Mouse (Mus musculus): Measurements from ENCODE around the gene Cacnb2. TPM values are rescaled to one million over a fixed set of nuclear protein-coding genes. Genes with fewer than 3 reads are reported as not detected.
A peak's percentile ranks its signal among the peaks of the same experiment; 100 is the strongest.
"Not testable (repeated sequence)": the region's sequence is repeated elsewhere in the genome, so short reads cannot be mapped to it uniquely, and the experiment has no call there.

The Cacnb2 gene
- total and polyA plus RNA-seq, 2 experiments, result 0.06 to 0.46 TPM

DNA sequence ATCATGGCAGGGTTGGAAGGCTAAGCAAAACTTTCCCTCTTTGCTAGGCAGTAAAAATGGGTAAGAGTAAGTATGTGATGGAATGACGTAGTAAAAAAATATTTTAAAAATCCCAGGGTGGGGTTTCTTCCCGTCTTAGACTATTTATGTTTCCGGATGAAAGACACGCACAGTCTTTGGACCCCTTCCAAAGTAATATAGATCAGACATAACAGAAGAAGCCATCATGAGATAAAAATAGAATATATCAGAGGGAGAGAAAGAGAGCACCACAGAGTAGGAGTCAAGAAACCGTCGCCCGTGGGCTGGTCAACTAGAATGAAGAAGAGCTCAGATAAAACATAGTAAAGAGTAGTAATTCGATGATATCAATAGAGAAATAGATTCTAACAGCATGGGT lies 107.4 kb downstream of the Cacnb2 start:
- TF ChIP-seq CTCF (IDR thresholded peaks at IDR 0.05; ENCODE audit: low read depth, low read length) (no peak), POLR2A (IDR thresholded peaks at IDR 0.05; ENCODE audit: extremely low read depth, insufficient read depth, low read length) (no peak)
- Histone ChIP-seq H3K4me1 (ENCODE audit: control insufficient read depth, insufficient read depth, low read length) (no peaks in the 10 kb centered on the region), H3K27me3 (ENCODE audit: control insufficient read depth, insufficient read depth, low read length) (no peaks in the 10 kb centered on the region), H3K79me2 (ENCODE audit: control insufficient read depth, insufficient read depth, low read length) (no peaks in the 10 kb centered on the region), H3K36me3 (ENCODE audit: control insufficient read depth, insufficient read depth, low read length) (no peaks in the 10 kb centered on the region), H3K27ac (replicated peaks; ENCODE audit: insufficient read depth, low read depth, low read length) (no peak overlapping the region), H3K4me3 (ENCODE audit: insufficient read depth, low read depth, low read length) (no peak overlapping the region), H3K9ac (ENCODE audit: low read depth, low read length) (no peak overlapping the region)
- 86% methylated on average over 8 of the region's 8 CpGs for WGBS
- DNase-seq (ENCODE audit: extremely low read depth, low read depth, low spot score), result no peak

DNA sequence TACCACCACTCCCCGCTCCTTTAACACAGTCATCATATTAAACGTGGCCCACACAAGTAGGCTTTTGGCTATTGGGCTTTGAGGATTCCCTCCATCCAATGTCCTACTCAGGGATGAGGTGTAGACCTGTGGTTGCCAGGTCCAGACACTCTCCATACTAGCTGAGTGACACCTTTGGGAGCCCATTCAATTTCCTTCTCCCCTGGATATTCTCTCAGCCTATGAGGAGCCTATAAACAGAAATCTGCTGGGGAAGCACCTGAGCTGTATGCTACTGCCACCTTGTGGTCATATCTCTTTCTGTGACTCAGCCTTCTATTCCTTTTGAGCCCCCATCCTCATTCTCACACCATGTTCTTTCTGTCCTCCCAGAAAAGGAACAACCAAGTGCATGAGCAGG lies 108.9 kb downstream of the Cacnb2 start:
- H3K9ac ChIP-seq (ENCODE audit: low read depth, low read length), result no peak overlapping the region
- no peaks in the 10 kb centered on the region for H3K79me2 ChIP-seq (ENCODE audit: control insufficient read depth, insufficient read depth, low read length)
- no peaks in the 10 kb centered on the region for H3K27me3 ChIP-seq (ENCODE audit: control insufficient read depth, insufficient read depth, low read length)
- DNase-seq (ENCODE audit: extremely low read depth, low read depth, low spot score), result no peak
- WGBS, result 87% methylated on average over 2 of the region's 2 CpGs
- H3K36me3 ChIP-seq (ENCODE audit: control insufficient read depth, insufficient read depth, low read length), result no peaks in the 10 kb centered on the region
- no peak for TF ChIP-seq POLR2A (IDR thresholded peaks at IDR 0.05; ENCODE audit: extremely low read depth, insufficient read depth, low read length)
- peak; percentile 31 for TF ChIP-seq CTCF (IDR thresholded peaks at IDR 0.05; ENCODE audit: low read depth, low read length)
- H3K4me1 ChIP-seq (ENCODE audit: control insufficient read depth, insufficient read depth, low read length), result no peaks in the 10 kb centered on the region
- H3K4me3 ChIP-seq (ENCODE audit: insufficient read depth, low read depth, low read length), result no peak overlapping the region
- H3K27ac ChIP-seq (replicated peaks; ENCODE audit: insufficient read depth, low read depth, low read length), result no peak overlapping the region

DNA sequence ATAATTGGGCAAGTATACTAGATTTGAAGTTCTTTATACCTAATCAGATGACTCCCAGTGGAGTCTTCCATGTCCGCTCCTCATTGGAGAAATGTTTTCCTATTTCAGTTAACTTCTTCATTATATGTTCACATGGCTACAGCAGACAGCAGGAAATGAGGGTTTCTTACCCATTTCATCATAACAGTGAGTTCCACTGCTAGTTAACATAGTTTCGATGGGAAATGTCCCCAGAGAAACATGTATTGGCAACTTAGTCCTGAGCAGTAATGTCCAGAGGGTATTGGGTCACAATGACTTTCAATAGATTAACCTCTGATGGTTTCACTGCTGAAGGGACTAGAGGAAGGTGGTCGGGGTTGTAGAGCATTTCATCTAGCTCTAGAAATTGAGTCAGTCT lies 110.2 kb downstream of the Cacnb2 start:
- WGBS, result 81% methylated on average over 3 of the region's 3 CpGs
- DNase-seq (ENCODE audit: extremely low read depth, low read depth, low spot score), result no peak
- TF ChIP-seq POLR2A (IDR thresholded peaks at IDR 0.05; ENCODE audit: extremely low read depth, insufficient read depth, low read length) (no peak), CTCF (IDR thresholded peaks at IDR 0.05; ENCODE audit: low read depth, low read length) (no peak)
- no peaks in the 10 kb centered on the region for H3K27me3 ChIP-seq (ENCODE audit: control insufficient read depth, insufficient read depth, low read length)
- no peak overlapping the region for H3K4me3 ChIP-seq (ENCODE audit: insufficient read depth, low read depth, low read length)
- H3K27ac ChIP-seq (replicated peaks; ENCODE audit: insufficient read depth, low read depth, low read length), result no peak overlapping the region
- no peaks in the 10 kb centered on the region for H3K4me1 ChIP-seq (ENCODE audit: control insufficient read depth, insufficient read depth, low read length)
- no peaks in the 10 kb centered on the region for H3K79me2 ChIP-seq (ENCODE audit: control insufficient read depth, insufficient read depth, low read length)
- H3K9ac ChIP-seq (ENCODE audit: low read depth, low read length), result no peak overlapping the region
- H3K36me3 ChIP-seq (ENCODE audit: control insufficient read depth, insufficient read depth, low read length), result no peaks in the 10 kb centered on the region

DNA sequence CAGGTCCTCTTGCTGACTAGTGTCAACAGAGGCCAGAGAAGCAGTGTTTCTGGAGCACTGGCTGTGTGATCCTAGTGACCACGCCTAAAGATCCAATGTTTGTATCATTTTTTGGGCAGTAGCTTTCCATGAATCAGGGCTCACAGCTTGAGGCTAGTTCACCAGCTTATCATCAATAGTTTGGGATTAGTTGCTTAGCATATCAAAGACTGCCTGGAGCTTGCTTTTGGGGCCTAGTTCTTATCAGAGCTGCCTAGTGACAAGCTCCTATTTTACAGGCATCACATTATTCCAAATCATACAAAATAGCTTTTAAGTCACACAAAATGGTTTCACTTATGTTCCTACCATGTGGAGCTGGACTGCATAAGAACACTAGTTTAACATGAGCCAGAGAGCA lies 113.8 kb downstream of the Cacnb2 start:
- no peak overlapping the region for H3K27ac ChIP-seq (replicated peaks; ENCODE audit: insufficient read depth, low read depth, low read length)
- no peak overlapping the region for H3K9ac ChIP-seq (ENCODE audit: low read depth, low read length)
- no peaks in the 10 kb centered on the region for H3K27me3 ChIP-seq (ENCODE audit: control insufficient read depth, insufficient read depth, low read length)
- no peak overlapping the region for H3K4me3 ChIP-seq (ENCODE audit: insufficient read depth, low read depth, low read length)
- H3K79me2 ChIP-seq (ENCODE audit: control insufficient read depth, insufficient read depth, low read length), result no peaks in the 10 kb centered on the region
- TF ChIP-seq CTCF (IDR thresholded peaks at IDR 0.05; ENCODE audit: low read depth, low read length) (no peak), POLR2A (IDR thresholded peaks at IDR 0.05; ENCODE audit: extremely low read depth, insufficient read depth, low read length) (no peak)
- no peak for DNase-seq (ENCODE audit: extremely low read depth, low read depth, low spot score)
- no peaks in the 10 kb centered on the region for H3K4me1 ChIP-seq (ENCODE audit: control insufficient read depth, insufficient read depth, low read length)
- H3K36me3 ChIP-seq (ENCODE audit: control insufficient read depth, insufficient read depth, low read length), result no peaks in the 10 kb centered on the region
- whole genome bisulfite sequencing, result 50% methylated on average over 1 of the region's 1 CpGs

- Histone ChIP-seq H3K4me1 (ENCODE audit: control insufficient read depth, insufficient read depth, low read length) (no peaks in the 10 kb centered on the region), H3K4me3 (ENCODE audit: insufficient read depth, low read depth, low read length) (no peak overlapping the region), H3K27me3 (ENCODE audit: control insufficient read depth, insufficient read depth, low read length) (no peaks in the 10 kb centered on the region), H3K27ac (replicated peaks; ENCODE audit: insufficient read depth, low read depth, low read length) (no peak overlapping the region), H3K36me3 (ENCODE audit: control insufficient read depth, insufficient read depth, low read length) (no peaks in the 10 kb centered on the region), H3K79me2 (ENCODE audit: control insufficient read depth, insufficient read depth, low read length) (no peaks in the 10 kb centered on the region), H3K9ac (ENCODE audit: low read depth, low read length) (no peak overlapping the region)
- TF ChIP-seq CTCF (IDR thresholded peaks at IDR 0.05; ENCODE audit: low read depth, low read length), result no peak
- WGBS, result 90% methylated on average over 9 of the region's 9 CpGs
- no peak for DNase-seq (ENCODE audit: extremely low read depth, low read depth, low spot score)
Observed at GRCm38 (mm10) chr2:14719119-14719718, 116.3 kb downstream of the Cacnb2 start.

- Histone ChIP-seq H3K4me1 (ENCODE audit: control insufficient read depth, insufficient read depth, low read length) (no peaks in the 10 kb centered on the region), H3K27me3 (ENCODE audit: control insufficient read depth, insufficient read depth, low read length) (no peaks in the 10 kb centered on the region), H3K36me3 (ENCODE audit: control insufficient read depth, insufficient read depth, low read length) (no peaks in the 10 kb centered on the region), H3K4me3 (ENCODE audit: insufficient read depth, low read depth, low read length) (no peak overlapping the region), H3K27ac (replicated peaks; ENCODE audit: insufficient read depth, low read depth, low read length) (no peak overlapping the region), H3K79me2 (ENCODE audit: control insufficient read depth, insufficient read depth, low read length) (no peaks in the 10 kb centered on the region), H3K9ac (ENCODE audit: low read depth, low read length) (no peak overlapping the region)
- no peak for DNase-seq (ENCODE audit: extremely low read depth, low read depth, low spot score)
- TF ChIP-seq CTCF (IDR thresholded peaks at IDR 0.05; ENCODE audit: low read depth, low read length), result no peak
- no peak for TF ChIP-seq POLR2A (IDR thresholded peaks at IDR 0.05; ENCODE audit: extremely low read depth, insufficient read depth, low read length)
Observed at GRCm38 (mm10) chr2:14725437-14725836, 122.5 kb downstream of the Cacnb2 start.

GRCm38 (mm10) chr2:14726601-14727000 lies 123.7 kb downstream of the Cacnb2 start:
- not testable (repeated sequence) for DNase-seq (ENCODE audit: extremely low read depth, low read depth, low spot score); H3K4me1 ChIP-seq (ENCODE audit: control insufficient read depth, insufficient read depth, low read length); H3K27me3 ChIP-seq (ENCODE audit: control insufficient read depth, insufficient read depth, low read length); H3K27ac ChIP-seq (replicated peaks; ENCODE audit: insufficient read depth, low read depth, low read length); H3K79me2 ChIP-seq (ENCODE audit: control insufficient read depth, insufficient read depth, low read length); H3K4me3 ChIP-seq (ENCODE audit: insufficient read depth, low read depth, low read length); H3K36me3 ChIP-seq (ENCODE audit: control insufficient read depth, insufficient read depth, low read length); H3K9ac ChIP-seq (ENCODE audit: low read depth, low read length)
- 94% methylated on average over 13 of the region's 13 CpGs for WGBS

All from liver, adult 2 months (tissue).